Comparison of ENCODE assay signal across 23 mouse cellular contexts in genomic region chr4:83141736-83142135, GRCm38 (mm10).
A peak's percentile ranks its signal among the peaks of the same experiment; 100 is the strongest.
DNase-seq lines count a peak whose midpoint lies in the region; ATAC-seq and TF ChIP-seq lines count a peak whose summit lies in the region.
"Had no signal": no experiment of that assay in that cellular context is flagged by ENCODE, and none has a peak within 500 bp of the region (broad histone marks: within the 10 kb centered on the region; RNA-seq: fewer than 3 reads in every experiment).

No protein-coding gene starts in this region.

- intact Hi-C loops in heart, postnatal 10 days (cut with DNase I): no loop called here

- no peak overlapping the region for H3K9ac ChIP-seq in lung, embryonic 15.5 days
- no peak overlapping the region for H3K9ac ChIP-seq in lung, postnatal 0 days (replicated peaks; ENCODE audit: low read depth)
- H3K9ac ChIP-seq: forebrain, embryonic 13.5 days; forebrain, postnatal 0 days; heart, embryonic 15.5 days; hindbrain, embryonic 12.5 days had no signal

- H3K36me3 ChIP-seq in heart, embryonic 10.5 days: no peaks in the 10 kb centered on the region
- no peaks in the 10 kb centered on the region for H3K36me3 ChIP-seq in lung, embryonic 15.5 days
- no peaks in the 10 kb centered on the region for H3K36me3 ChIP-seq in lung, postnatal 0 days (ENCODE audit: insufficient read depth, low read length)
- H3K36me3 ChIP-seq: embryonic facial prominence, embryonic 10.5 days; heart, embryonic 15.5 days; hindbrain, embryonic 12.5 days had no signal

- no peak for ATAC-seq in lung, embryonic 15.5 days (ENCODE audit: borderline replicate concordance, extremely low read depth, low FRiP score, low TSS enrichment)
- no peak for ATAC-seq in lung, postnatal 0 days
- ATAC-seq: forebrain, embryonic 13.5 days; forebrain, postnatal 0 days; hindbrain, embryonic 16.5 days; Patski had no signal

- TF ChIP-seq CTCF in lung, postnatal 0 days (IDR thresholded peaks at IDR 0.05): no peak
- TF ChIP-seq CTCF in brain, embryonic 14.5 days (IDR thresholded peaks at IDR 0.05; ENCODE audit: borderline replicate concordance, extremely low read depth, insufficient read depth, insufficient read length): no peak

- 31% methylated on average over 5 of the region's 5 CpGs for WGBS in heart, embryonic 10.5 days
- WGBS in lung, embryonic 15.5 days: 48% methylated on average over 5 of the region's 5 CpGs
- WGBS in lung, postnatal 0 days: 61% methylated on average over 5 of the region's 5 CpGs

- no peaks in the 10 kb centered on the region for H3K27me3 ChIP-seq in heart, embryonic 10.5 days (ENCODE audit: insufficient read depth, poor library complexity, severe bottlenecking)
- H3K27me3 ChIP-seq in lung, embryonic 15.5 days: no peaks in the 10 kb centered on the region
- no peaks in the 10 kb centered on the region for H3K27me3 ChIP-seq in lung, postnatal 0 days (replicated peaks; ENCODE audit: insufficient read depth, low read length)
- H3K27me3 ChIP-seq: CH12.LX; forebrain, embryonic 13.5 days; heart, embryonic 15.5 days; hindbrain, embryonic 12.5 days; Patski had no signal

- H3K4me1 ChIP-seq in heart, embryonic 10.5 days: peaks cover 15% of the 10 kb centered on the region
- H3K4me1 ChIP-seq in lung, embryonic 15.5 days: peaks cover 12% of the 10 kb centered on the region; the same call in 1 of the 2 replicates
- no peaks in the 10 kb centered on the region for H3K4me1 ChIP-seq in lung, postnatal 0 days (ENCODE audit: insufficient read depth, low read depth, low read length)
- H3K4me1 ChIP-seq: heart, embryonic 15.5 days had no signal

- TF ChIP-seq POLR2A in brain, embryonic 14.5 days (IDR thresholded peaks at IDR 0.05; ENCODE audit: borderline replicate concordance, extremely low read depth, insufficient read depth, insufficient read length, poor library complexity, severe bottlenecking): no peak

- peak; percentile 16 to 23 for DNase-seq in heart, postnatal 10 days
- DNase-seq in heart, embryonic 10.5 days (ENCODE audit: low spot score): no peak
- DNase-seq in kidney, postnatal 10 days: peak; percentile 51
- no peak for DNase-seq in kidney, postnatal 25 days
- DNase-seq in lung, postnatal 0 days (ENCODE audit: low spot score): no peak
- peak; percentile 37 for DNase-seq in brain, embryonic 14.5 days (ENCODE audit: low read depth)
- DNase-seq in urinary bladder, postnatal 25 days (ENCODE audit: low spot score): no peak
- DNase-seq: adrenal gland, adult 2 months; adrenal gland, postnatal 25 days; cerebellum, adult 2 months; cerebellum, postnatal 10 days; forebrain, postnatal 0 days; gastrocnemius, adult 2 months; gastrocnemius, postnatal 25 days; heart, postnatal 4 days had no signal

- TF ChIP-seq EP300 in lung, postnatal 0 days (IDR thresholded peaks at IDR 0.05): no peak

- no peak overlapping the region for H3K4me2 ChIP-seq in lung, embryonic 15.5 days
- H3K4me2 ChIP-seq in lung, postnatal 0 days (replicated peaks; ENCODE audit: low read depth, low read length): no peak overlapping the region
- H3K4me2 ChIP-seq: forebrain, embryonic 13.5 days; heart, embryonic 15.5 days; hindbrain, embryonic 12.5 days had no signal

- no peaks in the 10 kb centered on the region for H3K9me3 ChIP-seq in heart, embryonic 10.5 days
- no peaks in the 10 kb centered on the region for H3K9me3 ChIP-seq in lung, embryonic 15.5 days
- H3K9me3 ChIP-seq in lung, postnatal 0 days (ENCODE audit: low read length): no peaks in the 10 kb centered on the region
- H3K9me3 ChIP-seq: embryonic facial prominence, embryonic 10.5 days; forebrain, embryonic 13.5 days; heart, embryonic 15.5 days; hindbrain, embryonic 12.5 days had no signal

- no peak overlapping the region for H3K27ac ChIP-seq in heart, embryonic 10.5 days
- 0 out of 2 replicates have a peak overlapping the region, but pooled peaks have one; percentile 12 for H3K27ac ChIP-seq in lung, embryonic 15.5 days
- no peak overlapping the region for H3K27ac ChIP-seq in lung, postnatal 0 days (ENCODE audit: low read length)
- H3K27ac ChIP-seq: embryonic facial prominence, embryonic 10.5 days; forebrain, embryonic 13.5 days; gastrocnemius, adult 2 months; heart, embryonic 15.5 days; hindbrain, embryonic 12.5 days had no signal

- H3K4me3 ChIP-seq in heart, embryonic 10.5 days: no peak overlapping the region
- H3K4me3 ChIP-seq in lung, embryonic 15.5 days: no peak overlapping the region
- no peak overlapping the region for H3K4me3 ChIP-seq in lung, postnatal 0 days (ENCODE audit: low read depth, low read length)
- H3K4me3 ChIP-seq: embryonic facial prominence, embryonic 10.5 days; forebrain, embryonic 13.5 days; gastrocnemius, adult 2 months; heart, embryonic 15.5 days; hindbrain, embryonic 12.5 days had no signal

Comparison
In these comparisons a context has a peak if more than half of its experiments do, and no peak if none do; other contexts are left out.
1. DNase-seq: peak in heart, postnatal 10 days (2 of 2), kidney, postnatal 10 days (single experiment) and brain, embryonic 14.5 days (single experiment); none in heart, embryonic 10.5 days (single experiment), kidney, postnatal 25 days (0 of 2), lung, postnatal 0 days (single experiment) and urinary bladder, postnatal 25 days (single experiment).